Mouse (Mus musculus) embryonic facial prominence, embryonic 12.5 days (tissue): ENCODE measurements around the gene Efhd1. TPM values are rescaled to one million over a fixed set of nuclear protein-coding genes. Genes with fewer than 3 reads are reported as not detected.

Experiments used
- ATAC-seq: fragments of 200-750 bp; cut with Nextera tagmentation; 2 replicates; pipeline ENCODE4 v1.8.0; 2017; ENCODE audit not compliant: insufficient number of reproducible peaks, insufficient read depth, low FRiP score, low TSS enrichment
- H3K27ac ChIP-seq: fragments of 300-500 bp; sonication (generic); 2 replicates; pipeline ENCODE4 v1.5.1; 2016; ENCODE audit warnings: mild to moderate bottlenecking
- H3K27me3 ChIP-seq: fragments of 300-500 bp; sonication (generic); 2 replicates; pipeline ENCODE4 v1.6.1; 2016; ENCODE audit warnings: mild to moderate bottlenecking, moderate library complexity
- H3K36me3 ChIP-seq: fragments of 300-500 bp; sonication (generic); 2 replicates; pipeline ENCODE4 v1.6.1; 2016; ENCODE audit warnings: mild to moderate bottlenecking
- H3K4me1 ChIP-seq: fragments of 300-500 bp; sonication (generic); 2 replicates; pipeline ENCODE4 v1.6.1; 2016
- H3K4me2 ChIP-seq: fragments of 300-500 bp; sonication (generic); replicated peaks from 2 replicates; pipeline ENCODE4 v1.6.1; 2016; ENCODE audit warnings: mild to moderate bottlenecking, moderate library complexity
- H3K4me3 ChIP-seq: fragments of 300-500 bp; sonication (generic); 2 replicates; pipeline ENCODE4 v1.5.1; 2016; ENCODE audit warnings: mild to moderate bottlenecking
- H3K9ac ChIP-seq: fragments of 300-500 bp; sonication (generic); 2 replicates; pipeline ENCODE4 v1.6.1; 2016; ENCODE audit warnings: mild to moderate bottlenecking, moderate library complexity
- H3K9me3 ChIP-seq: fragments of 300-500 bp; sonication (generic); 2 replicates; pipeline ENCODE4 v1.6.1; 2016; ENCODE audit warnings: mild to moderate bottlenecking, moderate library complexity
- WGBS: fragments of 180-500 bp; shearing (Covaris S2); methylation state at CpG from one replicate; pipeline ENCODE4 v1.1.7; 2016; 5-methylcytosine and 5-hydroxymethylcytosine counted together
- polyA plus RNA-seq: library from polyadenylated mRNA; unstranded; fragments of >200 nt; fragmentation: Nextera tagmentation; extraction: Ambion mirVana; gene quantifications from 2 replicates; pipeline ENCODE4 v1.2.1, GENCODE M21; 2016

The Efhd1 gene
- polyA plus RNA-seq, 1 experiment from 2014 or later: 1.5 TPM

DNA sequence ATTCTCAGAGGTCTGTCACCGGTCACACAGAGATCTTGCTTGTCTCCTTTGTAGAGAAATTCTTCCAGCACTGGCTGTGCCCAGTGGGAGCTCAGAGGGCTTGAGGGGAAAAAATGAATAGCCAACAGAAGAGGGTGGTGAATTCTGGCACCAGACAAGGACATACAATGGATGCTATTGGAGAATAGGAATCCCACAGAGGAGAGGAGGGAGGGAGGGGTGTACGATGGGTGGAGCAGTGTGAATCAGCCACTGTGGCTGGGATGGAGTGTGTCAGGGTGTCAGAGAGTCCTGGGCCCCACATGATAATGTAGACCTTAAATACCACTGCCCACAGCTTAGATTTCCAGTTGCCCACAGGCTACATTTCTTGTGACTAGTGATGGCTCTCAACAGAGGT is 22.9 kb downstream of the Efhd1 start:
- peaks cover 4% of the 10 kb centered on the region; the same call in 1 of the 2 replicates for H3K9me3 ChIP-seq
- no peak overlapping the region for H3K27ac ChIP-seq
- no peak overlapping the region for H3K9ac ChIP-seq
- ATAC-seq: no peak
- H3K36me3 ChIP-seq: no peaks in the 10 kb centered on the region
- H3K4me1 ChIP-seq: no peaks in the 10 kb centered on the region
- H3K4me3 ChIP-seq: no peak overlapping the region
- H3K4me2 ChIP-seq: no peak overlapping the region
- WGBS: 50% methylated on average over 2 of the region's 2 CpGs
- no peaks in the 10 kb centered on the region for H3K27me3 ChIP-seq

DNA sequence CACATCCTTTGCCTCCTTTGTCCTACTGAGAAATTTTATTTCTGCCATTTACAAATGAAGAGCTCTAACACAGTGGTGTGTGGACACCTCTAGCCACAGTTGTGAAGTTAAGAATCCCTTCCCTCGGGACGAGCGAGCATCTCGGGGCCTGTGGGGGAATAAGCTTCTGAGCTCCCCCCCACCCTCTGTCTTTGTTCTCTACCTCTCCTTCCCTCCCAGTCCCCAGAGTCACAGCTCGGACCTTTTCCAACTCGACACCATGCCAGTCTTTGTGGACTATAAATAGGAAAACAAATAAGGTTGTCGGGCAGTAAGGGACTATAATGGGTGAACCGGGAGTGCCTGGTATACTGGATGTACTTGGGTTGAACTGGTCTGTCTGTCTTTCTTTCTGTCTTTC is 27.3 kb downstream of the Efhd1 start:
- no peaks in the 10 kb centered on the region for H3K9me3 ChIP-seq
- H3K27ac ChIP-seq: no peak overlapping the region
- no peak overlapping the region for H3K4me2 ChIP-seq
- H3K27me3 ChIP-seq: no peaks in the 10 kb centered on the region
- 70% methylated on average over 8 of the region's 8 CpGs for WGBS
- no peak overlapping the region for H3K4me3 ChIP-seq
- no peaks in the 10 kb centered on the region for H3K36me3 ChIP-seq
- no peaks in the 10 kb centered on the region for H3K4me1 ChIP-seq
- no peak overlapping the region for H3K9ac ChIP-seq
- no peak for ATAC-seq

DNA sequence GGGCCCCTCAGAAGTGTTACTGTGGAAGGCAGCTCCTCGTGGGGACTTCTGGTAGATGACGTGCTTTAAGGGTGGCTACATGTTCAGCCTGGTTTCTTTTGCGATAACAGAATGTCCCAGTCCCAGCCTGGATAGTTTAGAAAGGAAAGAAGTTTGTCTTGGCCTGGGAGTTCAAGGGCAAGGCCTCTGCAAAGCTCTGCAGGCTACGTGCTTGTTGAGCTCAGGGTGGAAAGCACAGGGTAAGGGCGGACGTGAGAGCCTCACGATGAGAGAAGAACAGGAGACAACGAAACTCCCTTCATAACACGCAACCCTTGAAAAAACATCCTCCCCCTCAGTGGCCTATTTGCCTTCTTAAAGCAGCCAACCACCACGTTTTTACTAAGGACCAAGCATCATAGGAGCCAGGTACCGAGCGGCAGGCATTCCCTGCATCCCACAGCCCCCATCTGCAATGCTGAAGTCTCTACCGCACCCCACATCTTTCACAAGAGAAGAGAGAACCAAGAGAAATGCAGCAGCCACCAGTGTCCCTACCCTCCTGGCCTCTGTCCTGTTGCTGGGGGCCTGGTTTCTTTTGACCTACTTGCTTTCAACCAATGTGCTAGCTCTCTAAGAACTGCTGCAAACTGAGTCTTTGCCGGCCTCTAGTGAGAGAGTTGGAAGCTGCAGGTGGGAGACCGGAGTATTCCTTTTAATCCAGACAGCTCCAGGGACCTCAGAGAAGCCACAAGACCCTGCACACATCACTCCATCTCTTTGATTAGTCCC is 28.4 kb downstream of the Efhd1 start:
- Histone ChIP-seq H3K4me2 (no peak overlapping the region), H3K36me3 (no peaks in the 10 kb centered on the region), H3K9ac (no peak overlapping the region), H3K27me3 (no peaks in the 10 kb centered on the region), H3K4me1 (no peaks in the 10 kb centered on the region), H3K27ac (no peak overlapping the region), H3K4me3 (no peak overlapping the region), H3K9me3 (no peaks in the 10 kb centered on the region)
- ATAC-seq: no peak
- 61% methylated on average over 15 of the region's 15 CpGs for WGBS

DNA sequence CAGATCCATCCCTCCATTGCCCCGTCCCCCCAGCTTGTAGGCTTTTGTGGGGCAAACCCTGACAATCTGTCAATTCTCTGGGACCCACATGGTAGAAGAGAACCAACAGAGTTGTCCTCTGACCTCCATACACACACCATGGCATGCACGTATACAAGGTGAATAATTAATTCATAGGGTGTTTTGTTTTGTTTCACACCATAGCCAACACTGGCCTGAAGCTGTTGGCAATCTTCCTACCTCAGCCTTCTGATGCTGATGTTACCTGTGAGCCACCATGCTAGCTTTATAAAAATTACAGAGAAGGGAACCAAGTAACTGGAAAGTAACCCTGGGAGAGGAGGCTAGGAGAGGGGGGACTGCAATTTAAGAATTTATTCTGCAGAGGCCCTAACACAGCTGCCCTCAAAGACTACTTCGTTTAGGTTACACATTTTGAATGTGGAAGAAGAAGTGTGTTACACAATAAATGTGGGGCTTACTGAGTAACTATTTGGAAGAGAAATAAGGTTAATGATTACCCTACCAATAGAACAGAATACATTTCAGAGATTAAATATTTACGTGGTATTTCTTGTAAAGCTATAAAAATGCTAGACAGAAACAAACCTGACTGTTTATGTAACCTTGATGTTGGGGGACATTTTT is 30.0 kb downstream of the Efhd1 start:
- Histone ChIP-seq H3K27me3 (no peaks in the 10 kb centered on the region), H3K4me1 (no peaks in the 10 kb centered on the region), H3K4me3 (no peak overlapping the region), H3K9me3 (no peaks in the 10 kb centered on the region), H3K27ac (no peak overlapping the region), H3K36me3 (no peaks in the 10 kb centered on the region), H3K4me2 (no peak overlapping the region), H3K9ac (no peak overlapping the region)
- WGBS: 76% methylated on average over 4 of the region's 4 CpGs
- ATAC-seq: no peak

DNA sequence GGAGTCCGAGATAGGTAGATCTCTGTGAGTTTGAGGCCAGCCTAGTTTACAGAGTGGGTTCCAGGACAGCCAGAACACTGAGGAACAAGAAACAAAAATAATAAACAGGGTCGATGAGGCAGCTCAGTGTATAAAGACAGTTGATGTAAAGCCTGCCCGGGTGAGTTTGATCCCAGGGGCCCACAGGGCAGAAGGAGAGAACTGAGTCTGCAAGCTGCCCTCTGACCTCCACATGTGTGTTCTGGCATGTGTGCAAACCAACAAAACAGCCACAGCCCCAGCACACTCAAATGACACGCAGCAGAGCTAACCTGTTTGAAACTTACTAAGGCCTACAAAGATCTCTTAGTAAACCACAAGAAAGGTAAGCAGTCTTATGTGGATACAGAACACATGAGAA is 30.8 kb downstream of the Efhd1 start:
- no peak overlapping the region for H3K4me2 ChIP-seq
- no peaks in the 10 kb centered on the region for H3K27me3 ChIP-seq
- no peaks in the 10 kb centered on the region for H3K4me1 ChIP-seq
- H3K9me3 ChIP-seq: no peaks in the 10 kb centered on the region
- no peaks in the 10 kb centered on the region for H3K36me3 ChIP-seq
- WGBS: 50% methylated on average over 4 of the region's 4 CpGs
- no peak overlapping the region for H3K9ac ChIP-seq
- ATAC-seq: no peak
- H3K27ac ChIP-seq: no peak overlapping the region
- H3K4me3 ChIP-seq: no peak overlapping the region

DNA sequence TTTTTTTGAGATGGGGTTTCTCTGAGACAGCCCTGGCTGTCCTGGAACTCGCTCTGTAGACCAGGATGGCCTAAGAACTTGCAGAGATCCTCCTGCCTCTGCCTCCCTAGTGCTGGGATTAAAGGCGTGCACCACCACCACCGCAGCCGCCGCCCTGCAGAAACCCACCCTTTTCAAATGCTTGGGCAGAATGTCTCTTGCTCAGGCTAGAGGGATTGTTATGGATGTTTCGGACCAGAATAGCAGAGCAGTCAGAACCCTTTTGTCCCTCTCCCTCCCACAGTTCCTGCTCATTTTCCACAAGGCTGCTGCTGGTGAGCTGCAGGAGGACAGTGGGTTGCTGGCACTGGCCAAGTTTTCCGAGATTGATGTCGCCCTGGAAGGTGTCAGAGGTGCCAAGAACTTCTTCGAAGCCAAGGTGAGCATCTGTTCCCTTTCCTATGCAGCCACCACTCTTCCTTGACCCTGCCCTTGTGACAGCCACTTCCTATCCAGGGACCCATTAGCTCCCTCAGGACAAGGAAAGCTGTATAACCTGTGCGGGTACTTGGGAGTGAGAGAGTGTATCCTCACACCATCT is 33.3 kb downstream of the Efhd1 start:
- no peak overlapping the region for H3K4me2 ChIP-seq
- no peak for ATAC-seq
- no peaks in the 10 kb centered on the region for H3K4me1 ChIP-seq
- H3K27me3 ChIP-seq: no peaks in the 10 kb centered on the region
- no peak overlapping the region for H3K4me3 ChIP-seq
- WGBS: 88% methylated on average over 10 of the region's 10 CpGs
- H3K27ac ChIP-seq: no peak overlapping the region
- no peaks in the 10 kb centered on the region for H3K36me3 ChIP-seq
- H3K9me3 ChIP-seq: no peaks in the 10 kb centered on the region
- H3K9ac ChIP-seq: no peak overlapping the region

DNA sequence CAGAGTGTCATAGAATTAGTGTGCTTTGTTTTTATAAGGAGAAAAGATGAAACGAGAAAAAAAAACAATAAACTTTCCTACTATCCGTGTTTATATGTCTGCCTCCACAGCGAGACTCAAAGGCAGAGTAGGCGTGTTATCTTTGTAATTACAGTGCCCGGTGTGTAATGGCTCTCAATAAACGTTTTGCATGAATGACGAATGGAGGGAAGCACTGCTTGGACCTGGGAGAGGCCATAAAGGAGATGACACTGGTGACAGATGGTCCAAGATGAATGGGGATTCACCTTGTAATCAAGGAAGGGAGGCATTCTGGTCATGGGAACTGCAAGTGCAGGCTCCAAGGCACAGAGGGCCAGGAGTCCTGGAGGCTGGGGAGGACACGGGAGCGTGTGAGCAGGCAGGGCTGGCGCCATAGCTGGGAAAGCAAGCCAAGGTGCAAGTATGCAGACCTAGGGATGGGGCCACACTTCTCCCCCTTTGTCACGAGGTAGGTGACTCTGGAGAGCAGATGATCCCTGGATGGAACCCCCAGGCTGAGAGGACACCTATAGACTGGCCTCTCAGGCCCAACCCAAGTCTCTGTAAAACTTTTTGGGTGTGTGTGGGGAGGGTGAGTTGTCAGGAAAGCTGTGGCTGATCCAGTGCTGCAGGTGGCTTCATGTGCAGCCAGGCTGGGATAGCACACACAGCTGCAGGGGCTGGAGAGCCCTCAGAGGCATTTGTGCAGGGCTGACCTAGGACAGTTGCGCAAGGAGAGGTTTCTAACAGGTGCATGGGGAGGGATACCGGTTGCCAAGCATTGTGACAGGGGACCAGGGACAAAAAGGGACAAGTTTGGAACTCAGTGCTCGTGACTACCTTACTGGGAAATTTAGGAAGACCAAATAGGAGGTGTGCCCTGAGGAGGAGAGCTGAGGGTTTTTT is 36.5 kb downstream of the Efhd1 start:
- 74% methylated on average over 14 of the region's 14 CpGs for WGBS
- Histone ChIP-seq H3K27ac (no peak overlapping the region), H3K4me2 (no peak overlapping the region), H3K4me3 (no peak overlapping the region), H3K36me3 (no peaks in the 10 kb centered on the region), H3K4me1 (no peaks in the 10 kb centered on the region), H3K27me3 (no peaks in the 10 kb centered on the region), H3K9ac (no peak overlapping the region), H3K9me3 (no peaks in the 10 kb centered on the region)
- ATAC-seq: no peak

DNA sequence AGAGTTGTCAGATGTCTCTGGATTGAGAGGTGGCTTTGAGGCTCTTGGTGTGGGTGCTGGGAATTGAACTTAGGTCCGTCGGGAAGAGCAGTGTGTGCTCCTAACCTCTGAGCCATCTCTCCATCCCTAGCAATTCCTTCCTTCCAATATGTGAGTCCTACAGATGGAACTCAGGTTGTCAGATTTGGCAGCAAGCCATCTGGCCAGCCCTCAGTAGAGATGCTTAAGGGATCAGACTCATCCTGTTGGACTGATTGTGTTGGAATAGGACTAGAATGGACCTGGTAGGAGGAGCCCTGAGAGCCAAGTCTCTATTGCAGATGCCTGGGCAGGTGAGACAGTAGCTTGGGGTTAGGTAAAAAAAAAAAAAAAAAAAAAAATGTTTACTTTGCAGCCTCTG is 37.8 kb downstream of the Efhd1 start:
- Histone ChIP-seq H3K4me3 (no peak overlapping the region), H3K9me3 (no peaks in the 10 kb centered on the region), H3K27me3 (no peaks in the 10 kb centered on the region), H3K36me3 (no peaks in the 10 kb centered on the region), H3K9ac (no peak overlapping the region), H3K4me2 (no peak overlapping the region), H3K27ac (no peak overlapping the region), H3K4me1 (no peaks in the 10 kb centered on the region)
- 90% methylated on average over 2 of the region's 2 CpGs for WGBS
- ATAC-seq: no peak

DNA sequence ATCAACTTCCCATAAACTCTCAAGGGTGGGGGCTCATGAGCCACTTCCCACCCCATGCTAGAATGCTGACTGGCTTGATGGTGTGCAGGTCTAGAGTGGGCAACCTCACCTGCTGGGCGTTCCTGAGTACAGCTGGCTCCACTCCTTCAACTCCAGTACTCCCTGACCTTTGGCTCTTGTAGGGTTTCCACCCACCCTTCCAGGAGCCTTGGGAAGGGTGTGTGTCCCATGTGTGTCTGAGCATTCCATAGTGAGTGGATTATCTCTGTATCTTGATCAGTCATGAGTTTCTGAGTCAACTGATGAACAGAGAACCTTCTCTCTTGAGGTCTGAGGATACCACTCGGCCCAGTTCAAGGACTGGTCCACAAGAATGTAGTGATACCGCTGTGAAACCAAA is 44.8 kb downstream of the Efhd1 start:
- Histone ChIP-seq H3K4me1 (0 out of 2 replicates have a peak, but pooled peaks cover 3% of the 10 kb centered on the region), H3K27me3 (no peaks in the 10 kb centered on the region), H3K4me3 (no peak overlapping the region), H3K36me3 (no peaks in the 10 kb centered on the region), H3K4me2 (no peak overlapping the region), H3K9ac (no peak overlapping the region), H3K27ac (no peak overlapping the region), H3K9me3 (no peaks in the 10 kb centered on the region)
- ATAC-seq: no peak
- 94% methylated on average over 3 of the region's 3 CpGs for WGBS

DNA sequence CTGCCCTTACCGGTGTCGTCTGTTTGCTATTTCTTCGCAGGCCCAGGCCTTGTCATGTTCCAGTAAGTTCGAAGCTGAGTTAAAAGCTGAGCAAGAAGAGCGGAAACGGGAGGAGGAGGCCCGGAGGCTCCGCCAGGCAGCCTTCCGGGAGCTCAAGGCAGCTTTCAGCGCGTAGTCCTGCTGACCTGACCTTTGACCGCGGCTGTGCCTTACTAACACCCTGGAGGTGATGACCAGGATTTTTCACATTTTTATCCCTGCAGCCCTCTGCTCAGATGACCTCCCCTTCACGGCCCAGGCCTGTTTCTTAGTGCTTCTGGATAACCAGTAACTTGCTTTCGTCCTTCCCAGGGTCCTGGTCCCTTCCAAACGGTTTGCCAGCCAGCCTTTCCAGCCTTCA is 45.5 kb downstream of the Efhd1 start:
- 52% methylated on average over 16 of the region's 16 CpGs for WGBS
- H3K9me3 ChIP-seq: no peaks in the 10 kb centered on the region
- no peak overlapping the region for H3K4me2 ChIP-seq
- H3K9ac ChIP-seq: no peak overlapping the region
- no peaks in the 10 kb centered on the region for H3K36me3 ChIP-seq
- H3K27ac ChIP-seq: no peak overlapping the region
- H3K4me3 ChIP-seq: no peak overlapping the region
- ATAC-seq: no peak
- no peaks in the 10 kb centered on the region for H3K27me3 ChIP-seq
- 0 out of 2 replicates have a peak, but pooled peaks cover 3% of the 10 kb centered on the region for H3K4me1 ChIP-seq

DNA sequence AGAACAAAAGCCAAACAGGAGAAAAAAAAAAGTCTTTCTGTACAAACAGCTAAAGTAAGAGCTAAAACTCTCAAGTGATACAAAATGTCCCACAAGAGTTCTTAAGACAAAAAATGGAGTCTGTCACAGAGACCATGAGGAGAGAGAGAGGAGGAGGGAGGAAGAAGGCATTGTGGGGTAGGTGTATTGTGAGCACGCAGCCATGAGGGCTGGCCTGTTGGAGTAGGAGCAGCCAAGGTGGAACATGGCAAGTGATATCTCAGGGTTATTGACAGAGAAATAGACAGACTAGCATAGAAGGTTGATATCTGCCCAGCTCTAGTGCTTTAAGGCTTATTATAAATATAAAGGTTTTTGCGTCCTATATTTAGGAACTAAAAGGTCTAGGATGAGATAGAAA is 48.5 kb downstream of the Efhd1 start:
- ATAC-seq: no peak
- H3K27ac ChIP-seq: no peak overlapping the region
- no peak overlapping the region for H3K4me3 ChIP-seq
- no peak overlapping the region for H3K9ac ChIP-seq
- WGBS: 91% methylated on average over 2 of the region's 2 CpGs
- no peaks in the 10 kb centered on the region for H3K9me3 ChIP-seq
- no peak overlapping the region for H3K4me2 ChIP-seq
- no peaks in the 10 kb centered on the region for H3K36me3 ChIP-seq
- 0 out of 2 replicates have a peak, but pooled peaks cover 3% of the 10 kb centered on the region for H3K4me1 ChIP-seq
- no peaks in the 10 kb centered on the region for H3K27me3 ChIP-seq
